Mouse (Mus musculus): Measurements from ENCODE around the gene Josd2. TPM values are rescaled to one million over a fixed set of nuclear protein-coding genes. Genes with fewer than 3 reads are reported as not detected.
A peak's percentile ranks its signal among the peaks of the same experiment; 100 is the strongest.

Josd2 gene
- 76.0 and 87.3 TPM in 2 replicates for polyA plus RNA-seq (2015; fragmentation: Nextera tagmentation; extraction: Ambion mirVana)

DNA sequence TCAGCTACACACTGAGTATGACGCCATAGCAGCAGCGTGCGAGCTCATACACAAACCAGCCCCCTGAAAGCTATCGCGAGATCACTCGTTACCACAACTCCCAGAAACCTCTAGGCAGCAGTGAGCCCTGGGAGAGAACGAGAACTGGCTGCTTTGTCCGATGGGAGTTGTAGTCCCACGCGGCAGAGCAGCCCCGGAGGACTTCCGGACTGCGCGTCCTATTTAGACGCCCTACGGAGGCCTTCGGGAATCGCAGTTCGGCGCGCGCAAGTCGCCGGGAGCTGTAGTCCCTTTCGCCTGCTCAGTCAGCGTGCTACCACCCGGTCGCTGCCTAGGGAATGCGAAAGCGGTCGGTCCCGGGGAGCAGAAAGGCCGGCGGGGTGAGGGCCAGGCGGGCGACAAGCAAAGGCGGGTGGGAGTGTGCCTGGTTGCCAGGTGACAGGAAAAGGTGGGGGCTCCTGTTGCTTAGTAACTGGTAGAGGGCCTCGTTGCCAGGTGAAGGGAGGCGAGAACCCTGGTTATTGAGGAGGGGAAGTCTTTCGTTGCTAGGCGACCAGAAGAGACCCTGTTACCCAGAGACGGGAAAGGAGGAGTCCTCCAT is at the start of gene Josd2:
Gene Josd2, plus strand, starts transcription at position 170 of the 601 bp plus-strand sequence.
- Histone ChIP-seq H3K9me3 (no peaks in the 10 kb centered on the region), H3K4me2 (replicated peaks) (peak within 1 kb of the TSS; percentile 77), H3K9ac (peak within 1 kb of the TSS; percentile 71), H3K4me3 (replicated peaks) (peak within 1 kb of the TSS; percentile 67), H3K36me3 (no peaks in the 10 kb centered on the region), H3K4me1 (replicated peaks) (peaks cover 20% of the 10 kb centered on the region), H3K27ac (peak within 1 kb of the TSS; percentile 72), H3K27me3 (replicated peaks) (peaks cover 18% of the 10 kb centered on the region)
- peak; percentile 98 for ATAC-seq
- under 1% methylated on average over 42 of the region's 42 CpGs for WGBS

DNA sequence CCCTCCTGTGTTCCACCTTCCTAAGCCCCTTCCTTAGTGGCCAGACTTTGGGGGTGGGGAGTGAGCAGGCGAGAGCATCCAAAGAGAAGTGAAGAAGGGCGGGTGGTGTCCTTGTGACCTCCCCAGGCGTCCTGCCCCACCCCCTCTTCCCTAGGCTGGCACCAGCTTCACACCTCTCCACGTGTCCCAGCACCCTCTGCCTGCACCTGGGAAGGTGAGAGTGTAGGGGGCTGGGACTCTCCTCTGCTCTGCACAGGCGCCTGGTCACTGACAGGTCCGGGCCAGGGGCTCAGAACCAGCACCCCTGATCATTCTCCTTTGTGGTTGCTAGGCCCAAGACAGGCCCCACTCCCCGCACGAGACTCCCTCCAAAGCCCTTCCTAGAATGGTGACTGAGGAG is 40.1 kb upstream of the Josd2 start:
- no peak for ATAC-seq
- 10% methylated on average over 8 of the region's 8 CpGs for WGBS
- Histone ChIP-seq H3K27ac (no peak overlapping the region), H3K9me3 (no peaks in the 10 kb centered on the region), H3K36me3 (no peaks in the 10 kb centered on the region), H3K4me3 (replicated peaks) (no peak overlapping the region), H3K4me2 (replicated peaks) (peak overlapping the region; percentile 83), H3K4me1 (replicated peaks) (0 out of 2 replicates have a peak, but pooled peaks cover 11% of the 10 kb centered on the region), H3K27me3 (replicated peaks) (peaks cover 59% of the 10 kb centered on the region), H3K9ac (no peak overlapping the region)

DNA sequence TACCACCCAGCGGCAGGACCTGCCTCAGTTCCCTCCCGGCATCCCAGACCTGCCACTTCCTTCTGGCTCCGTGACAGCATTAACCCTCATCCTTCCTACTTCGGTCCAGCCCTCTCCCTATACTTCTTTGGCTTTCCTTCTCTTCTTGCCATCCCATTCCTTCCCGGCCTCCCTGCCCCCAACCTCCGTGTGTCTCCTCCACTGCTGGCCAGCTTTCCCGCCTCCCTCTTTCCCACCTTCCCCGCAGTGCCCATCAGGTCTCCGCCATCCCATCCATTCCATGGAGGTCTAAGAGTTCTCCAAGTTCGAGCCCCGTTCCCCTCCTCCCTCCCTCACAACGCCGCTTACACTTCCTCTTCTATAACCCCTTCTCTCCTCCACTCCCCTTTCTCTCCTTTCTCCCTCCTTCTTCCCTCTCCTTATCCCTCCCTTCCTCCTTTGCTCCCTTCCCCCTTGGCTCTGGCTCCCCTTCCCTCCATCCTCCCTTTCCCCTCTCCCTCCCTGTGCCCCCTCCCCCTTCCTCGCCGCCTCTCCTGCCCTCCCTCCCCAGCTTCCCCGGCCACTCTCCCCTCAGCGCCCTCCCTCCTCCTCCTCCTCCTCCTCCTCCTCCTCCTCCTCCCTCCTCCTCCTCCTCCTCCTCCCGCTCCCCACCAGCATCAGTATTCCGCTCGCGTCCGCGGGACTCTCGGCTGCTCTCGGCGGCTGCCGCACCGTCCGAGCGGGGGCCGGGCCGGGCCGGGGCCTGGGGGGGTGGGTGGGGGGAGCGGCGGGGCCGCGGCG is 39.4 kb upstream of the Josd2 start:
- 0 out of 2 replicates have a peak, but pooled peaks cover 11% of the 10 kb centered on the region for H3K4me1 ChIP-seq (replicated peaks)
- no peak overlapping the region for H3K27ac ChIP-seq
- H3K4me2 ChIP-seq (replicated peaks), result peak overlapping the region; percentile 83
- H3K9me3 ChIP-seq, result no peaks in the 10 kb centered on the region
- H3K36me3 ChIP-seq, result no peaks in the 10 kb centered on the region
- WGBS, result under 1% methylated on average over 16 of the region's 38 CpGs
- peak overlapping the region; percentile 51 for H3K4me3 ChIP-seq (replicated peaks)
- no peak overlapping the region for H3K9ac ChIP-seq
- H3K27me3 ChIP-seq (replicated peaks), result peaks cover 60% of the 10 kb centered on the region
- ATAC-seq, result 0 out of 2 replicates have a peak, but pooled peaks have one; percentile 36

DNA sequence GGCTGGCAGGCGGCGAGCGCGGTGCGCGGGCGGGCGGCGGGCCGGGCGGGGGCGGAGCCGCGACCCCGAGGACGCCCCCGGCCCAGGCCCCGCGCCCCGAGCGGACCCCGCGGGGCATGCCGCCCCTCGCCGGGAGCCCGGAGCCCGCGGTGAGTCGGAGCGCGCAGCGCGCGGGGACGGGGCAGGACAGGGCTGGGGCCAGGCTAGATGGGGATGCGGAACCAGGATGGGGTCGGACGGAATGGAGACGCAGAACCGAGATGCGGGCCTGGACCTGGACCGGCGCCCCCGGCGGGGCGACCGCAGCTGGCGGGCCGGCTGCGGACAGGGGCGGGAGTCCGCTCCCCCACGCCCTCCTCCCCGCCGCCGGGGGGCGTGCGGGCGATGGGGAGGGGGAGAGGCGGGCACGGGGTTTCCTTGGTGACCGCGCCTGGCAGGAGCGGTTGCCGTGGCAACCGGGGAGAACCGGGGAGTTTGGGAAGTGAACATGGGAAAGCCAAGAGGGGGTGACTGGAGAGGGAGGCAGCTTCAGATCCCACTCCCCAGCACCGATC is 38.7 kb upstream of the Josd2 start, which contains the start of gene Lrrc4b:
Gene Lrrc4b, plus strand, starts transcription at position 51 of the 554 bp plus-strand sequence.
- H3K9me3 ChIP-seq, result no peaks in the 10 kb centered on the region
- H3K36me3 ChIP-seq, result no peaks in the 10 kb centered on the region
- under 1% methylated on average over 43 of the region's 69 CpGs for WGBS
- peaks cover 60% of the 10 kb centered on the region for H3K27me3 ChIP-seq (replicated peaks)
- 0 out of 2 replicates have a peak, but pooled peaks have one; percentile 26 for ATAC-seq
- H3K4me3 ChIP-seq (replicated peaks), result peak within 1 kb of the TSS; percentile 51
- 0 out of 2 replicates have a peak, but pooled peaks cover 11% of the 10 kb centered on the region for H3K4me1 ChIP-seq (replicated peaks)
- peak within 1 kb of the TSS; percentile 34; the same call in 1 of the 2 replicates for H3K9ac ChIP-seq
- peak within 1 kb of the TSS; percentile 83 for H3K4me2 ChIP-seq (replicated peaks)
- H3K27ac ChIP-seq, result no peak within 1 kb of the TSS

DNA sequence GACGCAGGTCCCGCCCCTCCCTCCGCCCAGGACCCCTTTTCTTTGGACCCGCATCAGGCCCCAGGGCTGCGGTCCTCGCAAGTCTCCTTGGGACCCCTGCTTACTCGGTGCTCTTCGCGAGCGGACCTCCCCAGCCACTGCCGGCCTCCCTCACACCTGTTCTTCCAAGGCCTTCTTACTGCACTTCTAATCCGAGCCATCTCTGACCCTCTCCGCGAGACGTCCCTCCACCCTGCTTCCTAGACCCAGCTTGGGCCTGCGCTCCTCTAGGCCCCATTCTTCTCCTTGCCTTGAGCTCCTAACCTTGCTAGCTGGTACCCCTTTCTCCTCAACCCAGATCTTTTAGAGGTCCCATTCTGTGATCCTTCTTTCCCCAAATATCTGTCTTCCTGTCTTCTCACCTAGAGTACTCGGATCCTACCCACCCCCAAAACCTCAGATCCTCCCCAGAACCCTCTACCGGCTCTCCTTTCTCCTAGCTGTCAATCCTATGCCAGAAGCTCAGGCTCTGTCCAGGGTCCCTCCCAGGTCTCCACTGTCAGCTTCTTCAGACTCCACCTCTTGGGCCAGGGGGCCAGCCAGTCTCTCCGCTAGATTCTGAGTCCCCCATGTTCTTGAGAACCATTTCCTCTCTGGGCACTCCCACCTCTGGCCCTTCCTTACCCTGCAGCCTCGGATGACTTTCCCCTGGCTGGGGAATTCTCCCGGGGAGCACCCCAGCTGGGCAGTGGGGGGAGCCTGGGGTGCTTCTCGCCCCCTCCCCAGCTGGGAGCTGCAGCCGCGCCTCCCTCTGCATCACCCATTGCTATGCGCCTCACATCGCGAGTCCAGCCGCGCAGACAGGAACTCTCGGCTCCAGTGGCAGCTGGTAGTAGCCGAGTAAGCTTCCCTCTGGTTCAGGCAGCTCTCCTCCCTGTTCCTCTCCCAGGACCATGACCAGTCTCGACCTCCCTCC is 38.0 kb upstream of the Josd2 start:
- no peaks in the 10 kb centered on the region for H3K9me3 ChIP-seq
- H3K9ac ChIP-seq, result 0 out of 2 replicates have a peak overlapping the region, but pooled peaks have one; percentile 26
- H3K4me2 ChIP-seq (replicated peaks), result peak overlapping the region; percentile 83
- peaks cover 60% of the 10 kb centered on the region for H3K27me3 ChIP-seq (replicated peaks)
- H3K4me1 ChIP-seq (replicated peaks), result 0 out of 2 replicates have a peak, but pooled peaks cover 11% of the 10 kb centered on the region
- H3K4me3 ChIP-seq (replicated peaks), result peak overlapping the region; percentile 51
- H3K36me3 ChIP-seq, result no peaks in the 10 kb centered on the region
- WGBS, result 3% methylated on average over 30 of the region's 32 CpGs
- H3K27ac ChIP-seq, result no peak overlapping the region
- no peak for ATAC-seq

DNA sequence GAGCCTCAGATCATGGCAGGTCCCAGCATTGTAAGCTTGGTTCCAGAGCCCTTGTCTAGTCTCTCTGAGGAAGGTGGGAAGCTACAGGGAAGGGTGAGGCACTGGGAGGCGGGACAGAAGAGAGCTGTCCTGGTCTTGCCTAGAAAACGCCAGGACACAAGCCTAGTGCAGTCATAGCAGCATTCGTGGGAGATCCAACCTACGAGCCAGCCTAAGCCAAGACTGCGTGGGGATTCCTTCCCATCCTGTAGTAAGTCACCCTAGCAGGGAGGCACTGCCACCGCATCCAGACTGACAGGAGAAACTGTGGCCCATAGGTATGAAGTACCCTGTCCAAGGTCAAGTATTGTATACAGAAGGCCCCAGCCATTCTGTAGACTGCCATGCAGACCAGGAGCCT is 35.2 kb upstream of the Josd2 start:
- H3K9me3 ChIP-seq, result no peaks in the 10 kb centered on the region
- no peak overlapping the region for H3K4me2 ChIP-seq (replicated peaks)
- no peak for ATAC-seq
- no peak overlapping the region for H3K9ac ChIP-seq
- H3K27me3 ChIP-seq (replicated peaks), result peaks cover 52% of the 10 kb centered on the region
- WGBS, result 78% methylated on average over 6 of the region's 6 CpGs
- no peak overlapping the region for H3K27ac ChIP-seq
- H3K4me1 ChIP-seq (replicated peaks), result 0 out of 2 replicates have a peak, but pooled peaks cover 11% of the 10 kb centered on the region
- no peaks in the 10 kb centered on the region for H3K36me3 ChIP-seq
- no peak overlapping the region for H3K4me3 ChIP-seq (replicated peaks)

DNA sequence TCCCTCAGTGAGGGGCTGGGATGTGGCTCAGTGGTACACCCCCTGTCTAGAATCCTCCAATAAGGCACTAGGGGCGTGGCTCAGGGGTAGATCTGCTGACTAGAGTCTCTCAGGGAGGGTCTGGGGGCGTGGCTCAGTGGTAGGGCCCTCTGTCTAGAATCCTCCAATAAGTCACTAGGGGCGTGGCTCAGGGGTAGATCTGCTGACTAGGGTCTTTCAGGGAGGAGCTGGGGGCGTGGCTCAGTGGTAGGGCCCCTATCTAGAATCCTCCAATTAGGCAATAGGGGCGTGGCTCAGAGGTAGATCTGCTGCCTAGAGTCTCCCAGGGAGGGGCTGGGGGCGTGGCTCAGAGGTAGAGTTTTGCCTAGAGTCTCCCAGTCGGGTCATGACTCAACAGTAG is 34.4 kb upstream of the Josd2 start:
- peak; percentile 73 for ATAC-seq
- H3K36me3 ChIP-seq, result no peaks in the 10 kb centered on the region
- H3K27ac ChIP-seq, result no peak overlapping the region
- no peaks in the 10 kb centered on the region for H3K9me3 ChIP-seq
- 4% methylated on average over 7 of the region's 7 CpGs for WGBS
- H3K4me2 ChIP-seq (replicated peaks), result no peak overlapping the region
- no peak overlapping the region for H3K4me3 ChIP-seq (replicated peaks)
- no peak overlapping the region for H3K9ac ChIP-seq
- H3K27me3 ChIP-seq (replicated peaks), result peaks cover 51% of the 10 kb centered on the region
- 0 out of 2 replicates have a peak, but pooled peaks cover 6% of the 10 kb centered on the region for H3K4me1 ChIP-seq (replicated peaks)

DNA sequence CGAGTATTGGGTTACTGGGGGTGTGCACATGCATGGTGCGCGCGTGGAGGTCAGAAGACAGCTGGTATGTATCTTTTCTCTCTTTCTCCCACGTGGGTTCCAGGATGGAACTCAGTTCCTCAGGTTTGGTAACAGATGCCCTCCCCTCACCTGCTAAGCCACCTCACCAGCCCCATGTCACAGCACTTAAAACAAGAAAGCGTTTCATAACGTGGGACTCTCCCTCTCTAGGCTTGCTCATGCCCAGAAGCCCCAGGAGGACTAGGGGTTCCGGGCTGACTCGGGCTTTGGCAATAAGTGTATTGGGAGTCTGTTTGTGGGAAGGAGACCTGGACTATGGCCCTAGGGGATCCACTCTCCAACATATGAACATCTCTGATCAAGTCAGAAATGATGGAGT is 33.7 kb upstream of the Josd2 start:
- Histone ChIP-seq H3K4me1 (replicated peaks) (0 out of 2 replicates have a peak, but pooled peaks cover 5% of the 10 kb centered on the region), H3K9me3 (no peaks in the 10 kb centered on the region), H3K36me3 (no peaks in the 10 kb centered on the region), H3K4me3 (replicated peaks) (no peak overlapping the region), H3K27ac (no peak overlapping the region), H3K4me2 (replicated peaks) (no peak overlapping the region), H3K27me3 (replicated peaks) (peaks cover 48% of the 10 kb centered on the region), H3K9ac (no peak overlapping the region)
- WGBS, result 63% methylated on average over 9 of the region's 9 CpGs
- no peak for ATAC-seq

DNA sequence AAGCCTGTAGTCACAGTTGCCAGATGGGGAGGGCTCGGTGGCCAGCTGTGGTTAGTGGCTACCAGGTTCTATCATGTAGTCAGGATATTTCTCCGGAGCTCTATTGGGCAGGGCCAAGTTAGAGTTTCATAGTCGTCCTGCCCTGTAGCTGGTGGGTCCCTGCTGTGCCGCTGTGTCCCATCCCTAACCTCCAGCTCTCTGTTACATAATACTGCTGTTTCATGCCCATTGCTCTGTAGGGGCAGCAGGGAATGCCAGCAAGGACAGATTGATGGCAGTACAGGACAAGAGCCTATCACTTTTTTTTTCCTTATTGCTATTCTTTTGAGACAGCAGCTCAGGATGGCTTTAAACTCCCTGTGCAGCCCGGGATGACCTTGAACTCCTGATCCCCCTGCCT is 32.0 kb upstream of the Josd2 start:
- H3K27me3 ChIP-seq (replicated peaks), result peaks cover 47% of the 10 kb centered on the region

DNA sequence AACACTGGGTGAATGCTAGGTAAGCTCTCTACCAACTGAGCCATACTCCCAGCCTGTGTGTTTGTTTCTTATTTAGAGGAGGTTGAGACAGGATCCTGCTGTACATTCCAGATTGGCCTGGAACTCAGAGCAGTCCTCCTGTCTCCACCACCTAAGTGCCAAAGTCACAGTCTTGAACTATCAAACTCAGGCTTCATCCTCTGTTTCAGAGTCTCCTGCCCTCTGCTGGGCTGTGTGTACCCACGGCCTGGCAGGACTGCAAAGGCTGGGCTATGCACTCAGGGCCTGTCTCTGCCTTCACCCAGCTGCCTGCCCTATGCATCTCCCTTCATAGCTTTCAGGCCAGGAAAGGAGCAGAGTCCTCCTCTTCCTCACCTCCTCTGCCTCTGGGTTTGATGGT is 31.5 kb upstream of the Josd2 start:
- no peak overlapping the region for H3K4me3 ChIP-seq (replicated peaks)
- H3K27me3 ChIP-seq (replicated peaks), result peaks cover 47% of the 10 kb centered on the region
- no peak for ATAC-seq
- no peak overlapping the region for H3K27ac ChIP-seq
- H3K4me1 ChIP-seq (replicated peaks), result no peaks in the 10 kb centered on the region
- no peaks in the 10 kb centered on the region for H3K9me3 ChIP-seq
- H3K36me3 ChIP-seq, result no peaks in the 10 kb centered on the region
- WGBS, result 16% methylated on average over 1 of the region's 1 CpGs
- H3K4me2 ChIP-seq (replicated peaks), result no peak overlapping the region
- H3K9ac ChIP-seq, result no peak overlapping the region

More for the DNA sequence above, 32.0 kb upstream of the Josd2 start:
- WGBS, result 60% methylated on average over 5 of the region's 5 CpGs
- Histone ChIP-seq H3K4me1 (replicated peaks) (no peaks in the 10 kb centered on the region), H3K9me3 (no peaks in the 10 kb centered on the region), H3K9ac (no peak overlapping the region), H3K4me3 (replicated peaks) (no peak overlapping the region), H3K36me3 (no peaks in the 10 kb centered on the region), H3K27ac (no peak overlapping the region), H3K4me2 (replicated peaks) (no peak overlapping the region)
- ATAC-seq, result no peak

DNA sequence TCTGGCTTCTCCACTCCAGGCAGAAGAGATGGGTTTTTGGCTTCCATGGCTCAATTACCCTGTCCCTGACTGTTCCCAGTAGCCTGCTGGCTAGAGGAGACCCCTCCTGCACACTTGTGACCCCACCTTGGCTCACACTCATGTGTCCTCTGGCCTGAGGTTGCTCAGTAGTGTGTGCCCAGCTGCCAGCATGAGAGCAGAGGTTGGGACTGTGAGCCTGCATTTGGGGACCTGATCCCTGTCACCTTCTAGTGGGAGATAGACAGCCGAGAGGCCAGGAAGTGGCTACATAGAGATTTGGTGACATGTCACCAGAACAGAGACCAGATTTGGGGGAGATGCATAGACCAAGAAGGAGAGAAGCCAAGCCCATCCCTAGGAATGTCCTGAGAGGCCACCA is 30.6 kb upstream of the Josd2 start:
- Histone ChIP-seq H3K27ac (no peak overlapping the region), H3K36me3 (no peaks in the 10 kb centered on the region), H3K4me2 (replicated peaks) (no peak overlapping the region), H3K4me1 (replicated peaks) (no peaks in the 10 kb centered on the region), H3K9ac (no peak overlapping the region), H3K27me3 (replicated peaks) (peaks cover 47% of the 10 kb centered on the region), H3K4me3 (replicated peaks) (no peak overlapping the region), H3K9me3 (no peaks in the 10 kb centered on the region)
- no peak for ATAC-seq
- WGBS, result 75% methylated on average over 1 of the region's 1 CpGs

Measured in intestine, embryonic 15.5 days (tissue).